18 mouse cellular contexts compared by ENCODE assay signal in the genomic region with DNA sequence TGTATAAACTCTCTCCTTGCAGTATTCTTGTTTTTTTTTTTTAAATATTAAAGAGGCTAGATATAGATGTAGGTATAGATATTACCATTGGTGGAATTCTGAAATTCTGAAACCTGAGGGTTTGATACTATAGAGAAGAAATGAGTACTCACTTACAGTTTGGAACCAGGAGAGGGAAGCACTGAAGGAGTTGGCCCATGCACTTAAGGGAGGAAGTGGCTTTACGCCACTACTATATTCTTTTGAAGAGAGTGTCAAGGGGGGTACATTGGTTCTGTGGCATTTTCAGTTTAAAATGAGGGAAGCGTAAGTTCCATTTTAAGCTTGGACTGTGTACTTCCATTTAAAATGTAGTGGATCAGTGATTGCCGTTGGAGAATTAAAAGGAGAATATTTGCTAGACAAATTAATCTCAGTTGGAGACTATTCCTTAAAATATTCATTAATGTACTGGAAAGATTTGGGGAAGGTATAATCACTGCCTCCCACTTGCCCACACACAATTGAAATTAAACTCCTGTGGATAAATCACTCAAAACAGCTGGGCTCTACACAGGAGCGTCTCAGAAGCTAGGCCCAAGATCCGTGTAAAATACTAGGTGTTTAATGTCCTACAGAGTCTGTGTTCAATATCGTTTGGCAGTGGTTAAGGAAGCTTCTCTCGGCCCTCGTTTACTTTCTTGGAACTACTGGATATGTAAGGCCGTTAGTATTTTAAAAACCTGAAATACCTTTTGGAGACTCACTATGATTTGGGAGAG. TPM values are rescaled to one million over a fixed set of nuclear protein-coding genes. Genes with fewer than 3 reads are reported as not detected.
DNase-seq lines count a peak whose midpoint lies in the region; ATAC-seq and TF ChIP-seq lines count a peak whose summit lies in the region.
"Had no signal": no experiment of that assay in that cellular context is flagged by ENCODE, and none has a peak within 500 bp of the region (broad histone marks: within the 10 kb centered on the region; RNA-seq: fewer than 3 reads in every experiment).

No protein-coding gene starts in this region.

- no peak overlapping the region for H3K4me3 ChIP-seq in intestine, postnatal 0 days (ENCODE audit: low read depth, low read length)
- H3K4me3 ChIP-seq in intestine, embryonic 15.5 days (replicated peaks): no peak overlapping the region
- H3K4me3 ChIP-seq: limb, embryonic 12.5 days; liver, embryonic 15.5 days had no signal

- H3K4me1 ChIP-seq in intestine, postnatal 0 days (replicated peaks; ENCODE audit: control insufficient read depth, insufficient read depth, low read length): peaks cover 7% of the 10 kb centered on the region
- H3K4me1 ChIP-seq in intestine, embryonic 15.5 days (replicated peaks): 0 out of 2 replicates have a peak, but pooled peaks cover under 1% of the 10 kb centered on the region

- H3K4me2 ChIP-seq in intestine, postnatal 0 days (replicated peaks; ENCODE audit: low read depth): no peak overlapping the region
- H3K4me2 ChIP-seq in intestine, embryonic 15.5 days (replicated peaks): no peak overlapping the region
- H3K4me2 ChIP-seq: heart, embryonic 11.5 days; limb, embryonic 12.5 days; liver, embryonic 15.5 days had no signal

- no peaks in the 10 kb centered on the region for H3K27me3 ChIP-seq in intestine, postnatal 0 days (replicated peaks; ENCODE audit: control insufficient read depth, insufficient read depth, low read length)
- H3K27me3 ChIP-seq in intestine, embryonic 15.5 days (replicated peaks): no peaks in the 10 kb centered on the region
- H3K27me3 ChIP-seq: limb, embryonic 12.5 days; liver, embryonic 15.5 days had no signal

- no peak overlapping the region for H3K27ac ChIP-seq in intestine, postnatal 0 days (ENCODE audit: low read depth, low read length)
- no peak overlapping the region for H3K27ac ChIP-seq in intestine, embryonic 15.5 days
- H3K27ac ChIP-seq: limb, embryonic 12.5 days; liver, embryonic 15.5 days; macrophage had no signal

- peak; percentile 31 for DNase-seq in thymus, postnatal 0 days (ENCODE audit: low spot score)
- DNase-seq in thymus, postnatal 14 days: no peak
- no peak for DNase-seq in yolk sac, embryonic 10.5 days (ENCODE audit: low spot score)
- no peak for DNase-seq in left cerebral cortex, adult 18-20 months (ENCODE audit: low spot score in 2 of 2)
- DNase-seq: adrenal gland, postnatal 36 days; cerebellum, adult 9-11 months; kidney, adult 18-20 months; kidney, postnatal 36 days; right cerebral cortex, adult 18-20 months; spleen, adult 18-20 months had no signal

- ATAC-seq in intestine, postnatal 0 days: no peak
- no peak for ATAC-seq in intestine, embryonic 15.5 days
- peak; percentile 64 for ATAC-seq in megakaryocyte, adult 5-6 weeks (ENCODE audit: poor library complexity, severe bottlenecking)
- ATAC-seq: forebrain, embryonic 16.5 days had no signal

- no peaks in the 10 kb centered on the region for H3K36me3 ChIP-seq in intestine, postnatal 0 days (ENCODE audit: control insufficient read depth, insufficient read depth)
- no peaks in the 10 kb centered on the region for H3K36me3 ChIP-seq in intestine, embryonic 15.5 days
- H3K36me3 ChIP-seq: limb, embryonic 12.5 days; liver, embryonic 15.5 days had no signal

- 68% methylated on average over 9 of the region's 9 CpGs for WGBS in intestine, postnatal 0 days
- WGBS in intestine, embryonic 15.5 days: 67% methylated on average over 9 of the region's 9 CpGs

- no peaks in the 10 kb centered on the region for H3K9me3 ChIP-seq in intestine, postnatal 0 days (ENCODE audit: control insufficient read depth)
- H3K9me3 ChIP-seq in intestine, embryonic 15.5 days: no peaks in the 10 kb centered on the region
- H3K9me3 ChIP-seq: limb, embryonic 12.5 days; liver, embryonic 15.5 days had no signal

- no peak overlapping the region for H3K9ac ChIP-seq in intestine, postnatal 0 days (ENCODE audit: low read depth, low read length)
- H3K9ac ChIP-seq in intestine, embryonic 15.5 days: no peak overlapping the region
- H3K9ac ChIP-seq: limb, embryonic 12.5 days; liver, embryonic 15.5 days had no signal

- peak; percentile 24; the same call in 1 of the 2 replicates for TF ChIP-seq CTCF in intestine, postnatal 0 days (IDR thresholded peaks at IDR 0.05; ENCODE audit: low read depth)

RNA-seq across cellular contexts. Expression of a gene that starts 32.0 kb away (rescaled TPM):
- polyA plus RNA-seq in intestine, postnatal 0 days (2015; fragmentation: Nextera tagmentation; extraction: Ambion mirVana): 179 and 193 TPM in 2 replicates
- polyA plus RNA-seq in intestine, embryonic 15.5 days (2015; fragmentation: Nextera tagmentation; extraction: Ambion mirVana): 155 and 176 TPM in 2 replicates
- 65.8 and 79.8 TPM in 2 replicates for polyA plus RNA-seq in thymus, postnatal 0 days (2015; fragmentation: Nextera tagmentation; extraction: Ambion mirVana)
- total RNA-seq in megakaryocyte, adult 5-6 weeks (2015): 81.2 and 94.2 TPM in 2 replicates
- 118 and 132 TPM in 2 replicates for total RNA-seq in megakaryocyte, adult 5-6 weeks (2017)
- total RNA-seq in left cerebral cortex, adult 18-20 months (2021): 100 to 1,000 TPM; 656 to 703 TPM
